Mouse (Mus musculus) lung, embryonic 15.5 days (tissue): ENCODE measurements around the gene Cdh23. TPM values are rescaled to one million over a fixed set of nuclear protein-coding genes. Genes with fewer than 3 reads are reported as not detected.

Experiments used
- ATAC-seq: fragments of 200-750 bp; cut with Nextera tagmentation; 2 replicates; pipeline ENCODE4 v1.8.0; 2017; ENCODE audit warnings: moderate number of reproducible peaks, borderline replicate concordance; ENCODE audit not compliant: low FRiP score, low TSS enrichment; ENCODE audit errors: extremely low read depth
- H3K27ac ChIP-seq: fragments of 300-500 bp; sonication (generic); 2 replicates; pipeline ENCODE4 v1.5.1; 2015; ENCODE audit warnings: moderate library complexity, mild to moderate bottlenecking, inconsistent platforms
- H3K27me3 ChIP-seq: fragments of 300-500 bp; sonication (generic); 2 replicates; pipeline ENCODE4 v1.6.1; 2015; ENCODE audit warnings: inconsistent platforms
- H3K36me3 ChIP-seq: fragments of 300-500 bp; sonication (generic); 2 replicates; pipeline ENCODE4 v1.6.1; 2015; ENCODE audit warnings: inconsistent platforms
- H3K4me1 ChIP-seq: fragments of 300-500 bp; sonication (generic); 2 replicates; pipeline ENCODE4 v1.6.1; 2015; ENCODE audit warnings: inconsistent platforms
- H3K4me2 ChIP-seq: fragments of 300-500 bp; sonication (generic); 2 replicates; pipeline ENCODE4 v1.6.1; 2015; ENCODE audit warnings: inconsistent platforms, mild to moderate bottlenecking, moderate library complexity
- H3K4me3 ChIP-seq: fragments of 300-500 bp; sonication (generic); 2 replicates; pipeline ENCODE4 v1.5.1; 2015; ENCODE audit warnings: mild to moderate bottlenecking, inconsistent platforms
- H3K9ac ChIP-seq: fragments of 300-500 bp; sonication (generic); 2 replicates; pipeline ENCODE4 v1.6.1; 2015; ENCODE audit warnings: inconsistent platforms
- H3K9me3 ChIP-seq: fragments of 300-500 bp; sonication (generic); 2 replicates; pipeline ENCODE4 v1.6.1; 2016; ENCODE audit warnings: inconsistent platforms
- WGBS: fragments of 180-500 bp; shearing (Covaris S2); methylation state at CpG from one replicate; pipeline ENCODE4 v1.1.7; 2015; 5-methylcytosine and 5-hydroxymethylcytosine counted together
- polyA plus RNA-seq: library from polyadenylated mRNA; unstranded; fragments of >200 nt; fragmentation: Nextera tagmentation; extraction: Ambion mirVana; gene quantifications from 2 replicates; pipeline ENCODE4 v1.2.1, GENCODE M21; 2015

Gene Cdh23
- polyA plus RNA-seq, 1 experiment from 2014 or later = 0.69 TPM

DNA sequence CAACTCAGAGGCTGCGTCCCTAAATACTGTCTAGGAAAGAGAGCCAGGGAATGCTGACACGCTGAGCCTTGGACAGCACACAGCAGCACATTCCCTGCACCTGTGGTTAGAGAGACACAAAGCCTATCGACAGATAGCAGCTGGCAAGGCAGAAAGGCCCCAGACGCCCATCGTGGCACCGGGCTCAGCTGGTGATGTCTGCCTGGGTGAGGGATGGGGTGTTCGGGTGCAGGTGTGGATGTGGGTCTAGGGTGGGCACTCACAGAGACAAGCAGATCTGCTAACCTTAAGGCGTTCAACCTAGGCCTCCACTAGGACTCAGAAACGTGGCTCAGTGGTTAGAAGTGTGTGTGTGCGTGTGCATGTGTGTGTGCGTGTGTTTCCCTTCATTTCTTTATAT lies 180.0 kb downstream of the Cdh23 start:
- no peak for ATAC-seq
- WGBS = 78% methylated on average over 11 of the region's 11 CpGs

DNA sequence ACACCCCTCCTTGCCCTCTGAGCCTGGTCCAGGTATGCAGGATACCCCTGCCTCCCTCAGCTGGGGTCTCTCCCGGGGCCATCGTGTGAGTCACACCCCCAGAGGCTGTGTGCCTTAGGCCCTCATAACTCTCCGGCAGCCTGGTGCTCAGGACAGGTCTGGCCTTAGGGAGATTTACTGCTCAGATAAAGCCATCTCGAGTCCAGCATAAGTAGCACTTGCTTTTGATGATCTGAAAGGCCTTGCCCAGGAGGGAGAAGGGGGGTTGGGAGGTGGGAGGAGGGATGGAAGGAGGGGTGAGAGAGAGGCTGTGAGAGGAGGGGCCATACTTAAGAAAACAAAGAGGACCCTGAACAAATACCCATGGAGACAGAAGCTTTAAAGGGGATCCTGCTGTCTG lies 197.8 kb downstream of the Cdh23 start:
- Histone ChIP-seq H3K36me3 (no peaks in the 10 kb centered on the region), H3K27me3 (no peaks in the 10 kb centered on the region), H3K4me2 (no peak overlapping the region), H3K4me3 (no peak overlapping the region), H3K27ac (no peak overlapping the region), H3K9ac (no peak overlapping the region), H3K9me3 (no peaks in the 10 kb centered on the region), H3K4me1 (no peaks in the 10 kb centered on the region)
- WGBS = 9% methylated on average over 4 of the region's 4 CpGs
- ATAC-seq = no peak

More for the DNA sequence above, 180.0 kb downstream of the Cdh23 start:
- no peaks in the 10 kb centered on the region for H3K36me3 ChIP-seq
- H3K4me1 ChIP-seq = no peaks in the 10 kb centered on the region
- H3K9ac ChIP-seq = no peak overlapping the region
- H3K27me3 ChIP-seq = no peaks in the 10 kb centered on the region
- H3K9me3 ChIP-seq = no peaks in the 10 kb centered on the region
- H3K4me3 ChIP-seq = no peak overlapping the region
- no peak overlapping the region for H3K27ac ChIP-seq
- no peak overlapping the region for H3K4me2 ChIP-seq

DNA sequence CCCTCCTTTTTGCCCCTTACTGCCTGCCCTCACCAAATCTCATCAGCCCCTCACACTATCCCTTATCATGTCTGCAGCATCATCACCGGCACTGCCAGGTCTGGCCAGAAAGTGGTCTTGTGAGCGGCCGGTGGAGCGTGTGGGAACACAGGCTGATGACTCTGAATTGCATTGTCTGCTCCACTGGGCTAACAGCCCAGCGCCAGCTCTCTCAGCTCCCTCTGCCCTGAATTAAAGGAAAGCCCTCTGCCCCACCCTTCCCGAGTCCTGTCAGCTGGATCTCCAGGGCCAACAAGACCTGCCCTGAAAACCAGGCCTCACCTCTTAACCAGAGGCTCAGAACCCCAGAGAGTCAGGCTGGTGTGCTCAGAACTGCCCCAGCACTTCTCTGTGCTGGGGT lies 201.2 kb downstream of the Cdh23 start:
- Histone ChIP-seq H3K27me3 (no peaks in the 10 kb centered on the region), H3K27ac (no peak overlapping the region), H3K4me1 (no peaks in the 10 kb centered on the region), H3K36me3 (no peaks in the 10 kb centered on the region), H3K4me3 (no peak overlapping the region), H3K4me2 (no peak overlapping the region), H3K9ac (no peak overlapping the region), H3K9me3 (no peaks in the 10 kb centered on the region)
- WGBS = 19% methylated on average over 6 of the region's 6 CpGs
- ATAC-seq = no peak

DNA sequence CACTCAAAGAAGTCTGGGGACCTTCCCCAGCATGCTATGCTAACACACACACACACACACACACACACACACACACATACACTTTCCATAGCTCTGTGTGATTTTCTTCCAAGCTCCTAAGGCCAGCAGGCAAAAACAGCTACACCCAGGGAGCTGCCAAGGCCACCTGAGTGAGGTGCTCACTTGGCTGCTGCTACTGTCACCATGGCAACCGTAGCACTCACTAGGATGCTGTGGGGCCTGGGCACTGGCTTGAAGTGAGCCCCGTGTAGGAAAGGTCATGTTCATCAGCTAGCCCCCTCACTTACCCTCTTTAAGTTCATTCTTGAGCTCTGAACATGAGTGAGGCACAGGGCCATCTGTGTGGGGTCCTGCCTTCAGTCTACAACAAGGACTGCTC lies 204.8 kb downstream of the Cdh23 start:
- WGBS = 47% methylated on average over 2 of the region's 2 CpGs

DNA sequence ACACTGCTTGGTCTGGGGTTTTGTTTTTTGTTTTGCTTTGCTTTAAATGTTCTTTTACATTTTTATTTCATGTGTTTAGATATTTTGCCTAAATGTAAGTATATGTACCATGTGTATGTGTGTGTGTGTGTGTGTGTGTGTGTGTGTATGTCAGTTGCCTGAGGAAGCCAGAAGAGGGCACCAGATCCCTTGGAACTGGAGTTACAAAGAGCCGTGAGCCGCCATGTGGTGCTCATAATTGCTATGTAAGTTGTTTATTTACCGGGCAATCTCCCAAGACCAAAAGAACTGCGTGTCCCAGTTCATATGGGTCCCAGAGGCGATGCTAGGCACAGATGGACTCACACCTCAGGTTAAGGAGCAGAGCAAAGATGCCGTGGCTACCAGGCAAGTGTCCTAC lies 214.9 kb downstream of the Cdh23 start:
- 87% methylated on average over 6 of the region's 6 CpGs for WGBS
- ATAC-seq = no peak

More for the DNA sequence above, 204.8 kb downstream of the Cdh23 start:
- Histone ChIP-seq H3K9ac (no peak overlapping the region), H3K27me3 (no peaks in the 10 kb centered on the region), H3K4me1 (no peaks in the 10 kb centered on the region), H3K27ac (no peak overlapping the region), H3K36me3 (no peaks in the 10 kb centered on the region), H3K4me2 (no peak overlapping the region), H3K4me3 (no peak overlapping the region), H3K9me3 (no peaks in the 10 kb centered on the region)
- no peak for ATAC-seq

DNA sequence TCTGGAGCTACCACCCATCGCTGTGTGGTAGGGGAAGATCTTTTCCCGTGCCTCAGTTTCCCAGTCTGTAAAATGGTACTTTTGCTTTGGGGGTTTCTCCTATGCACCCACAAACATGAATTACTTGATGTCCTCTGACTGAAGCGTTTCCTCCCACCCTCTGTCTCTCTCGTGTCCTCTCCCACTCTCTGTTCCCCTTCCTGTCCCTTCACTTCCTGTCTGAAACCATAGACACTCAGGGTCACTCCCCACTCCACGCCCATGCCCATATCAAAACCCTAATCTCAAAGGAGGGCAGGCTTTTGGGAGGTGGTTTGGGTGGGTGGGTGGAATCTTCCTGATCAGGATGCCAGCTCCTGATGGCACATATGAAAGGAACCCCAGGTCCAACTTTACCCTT lies 221.7 kb downstream of the Cdh23 start:
- Histone ChIP-seq H3K4me3 (no peak overlapping the region), H3K4me1 (no peaks in the 10 kb centered on the region), H3K36me3 (no peaks in the 10 kb centered on the region), H3K4me2 (no peak overlapping the region), H3K27me3 (peaks cover 20% of the 10 kb centered on the region), H3K9me3 (no peaks in the 10 kb centered on the region), H3K27ac (no peak overlapping the region), H3K9ac (no peak overlapping the region)
- 63% methylated on average over 5 of the region's 5 CpGs for WGBS
- no peak for ATAC-seq

More for the DNA sequence above, 214.9 kb downstream of the Cdh23 start:
- no peaks in the 10 kb centered on the region for H3K4me1 ChIP-seq
- H3K4me2 ChIP-seq = no peak overlapping the region
- no peak overlapping the region for H3K9ac ChIP-seq
- H3K27me3 ChIP-seq = peaks cover 1% of the 10 kb centered on the region; the same call in 1 of the 2 replicates
- no peaks in the 10 kb centered on the region for H3K36me3 ChIP-seq
- H3K27ac ChIP-seq = no peak overlapping the region
- H3K4me3 ChIP-seq = no peak overlapping the region
- H3K9me3 ChIP-seq = no peaks in the 10 kb centered on the region

DNA sequence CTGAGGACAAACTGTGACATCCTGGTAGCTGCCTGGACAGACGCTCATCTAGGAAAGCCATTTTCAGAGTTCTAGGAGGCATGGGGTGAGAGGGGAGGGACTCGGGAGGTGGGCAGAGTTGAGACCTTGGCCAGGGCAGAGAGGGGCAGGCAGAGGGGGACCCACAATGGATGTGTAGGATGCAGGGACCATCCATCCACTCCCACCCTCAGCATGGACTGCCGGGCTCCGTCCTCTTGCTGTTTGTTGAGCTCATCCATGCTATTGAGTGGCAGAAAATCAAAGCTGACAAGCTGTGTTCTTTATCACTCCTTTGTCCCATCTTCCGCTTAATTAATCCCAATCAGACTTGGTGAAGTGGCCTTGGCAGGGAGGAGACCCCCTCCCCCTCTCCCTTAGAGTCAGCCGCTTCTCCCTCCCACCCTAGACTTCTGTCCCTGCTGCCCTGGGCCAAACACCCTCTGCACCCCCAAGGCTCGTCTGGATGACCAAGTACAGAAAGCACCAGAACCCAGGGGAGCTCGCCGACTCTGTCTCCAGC lies 222.4 kb downstream of the Cdh23 start:
- Histone ChIP-seq H3K27ac (no peak overlapping the region), H3K4me1 (no peaks in the 10 kb centered on the region), H3K27me3 (peaks cover 20% of the 10 kb centered on the region), H3K9me3 (no peaks in the 10 kb centered on the region), H3K9ac (no peak overlapping the region), H3K4me2 (no peak overlapping the region), H3K36me3 (no peaks in the 10 kb centered on the region), H3K4me3 (no peak overlapping the region)
- 45% methylated on average over 9 of the region's 9 CpGs for WGBS
- no peak for ATAC-seq

DNA sequence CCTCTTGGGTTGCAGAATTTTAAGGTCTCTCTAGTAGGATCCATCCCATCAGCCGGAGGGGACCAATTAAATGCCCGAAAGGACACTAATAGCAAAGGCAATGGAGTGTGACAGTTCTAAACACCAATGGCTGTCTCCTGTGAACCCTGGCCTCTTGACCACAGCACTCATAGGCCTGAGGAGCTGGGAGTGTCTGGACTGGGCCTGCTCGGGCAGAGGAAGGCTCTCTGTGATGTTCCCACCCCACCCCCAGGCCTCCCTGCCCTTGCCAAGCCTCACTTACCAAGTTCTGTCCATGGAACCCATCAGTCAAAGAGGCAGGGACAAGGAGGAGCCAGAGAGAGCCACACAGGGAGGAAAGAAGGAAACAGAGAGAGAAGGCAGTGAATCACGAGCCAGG lies 228.5 kb downstream of the Cdh23 start:
- 53% methylated on average over 4 of the region's 4 CpGs for WGBS
- no peak overlapping the region for H3K4me2 ChIP-seq
- no peak for ATAC-seq
- H3K27ac ChIP-seq = no peak overlapping the region
- no peak overlapping the region for H3K9ac ChIP-seq
- no peaks in the 10 kb centered on the region for H3K36me3 ChIP-seq
- H3K27me3 ChIP-seq = no peaks in the 10 kb centered on the region
- no peak overlapping the region for H3K4me3 ChIP-seq
- H3K4me1 ChIP-seq = no peaks in the 10 kb centered on the region
- H3K9me3 ChIP-seq = no peaks in the 10 kb centered on the region

DNA sequence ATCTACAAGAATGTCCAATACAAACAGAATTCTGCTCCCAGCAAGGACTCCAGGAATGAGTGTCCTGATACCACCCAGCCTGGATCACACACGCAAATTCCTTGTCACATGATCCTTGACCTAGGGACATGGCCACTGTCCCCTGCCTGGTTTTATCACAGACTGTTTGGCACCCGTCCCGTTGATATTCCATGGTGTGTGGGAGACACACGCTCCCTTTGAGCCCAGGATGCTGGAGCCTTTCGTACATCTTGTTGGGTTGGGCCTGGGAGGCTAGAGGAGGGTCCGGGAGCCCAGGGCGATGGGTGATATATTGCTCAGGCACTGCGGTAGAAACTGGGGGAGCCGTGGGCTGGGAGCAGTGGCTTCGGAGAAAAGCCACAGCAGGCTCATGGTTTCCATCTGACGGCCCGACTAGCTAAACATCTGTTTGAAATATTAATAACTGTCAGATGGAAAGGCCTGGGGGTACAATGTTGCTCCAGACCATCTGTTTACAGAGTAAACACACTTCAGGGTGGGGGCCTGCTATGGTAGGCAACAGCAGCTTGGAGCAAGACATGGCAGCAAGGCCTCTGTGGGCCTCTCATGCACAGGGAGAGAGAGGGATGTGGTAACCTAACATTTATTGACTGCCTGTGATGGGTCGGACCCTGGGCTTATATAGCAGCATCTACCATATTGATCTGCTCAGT lies 232.2 kb downstream of the Cdh23 start:
- H3K27ac ChIP-seq = no peak overlapping the region

DNA sequence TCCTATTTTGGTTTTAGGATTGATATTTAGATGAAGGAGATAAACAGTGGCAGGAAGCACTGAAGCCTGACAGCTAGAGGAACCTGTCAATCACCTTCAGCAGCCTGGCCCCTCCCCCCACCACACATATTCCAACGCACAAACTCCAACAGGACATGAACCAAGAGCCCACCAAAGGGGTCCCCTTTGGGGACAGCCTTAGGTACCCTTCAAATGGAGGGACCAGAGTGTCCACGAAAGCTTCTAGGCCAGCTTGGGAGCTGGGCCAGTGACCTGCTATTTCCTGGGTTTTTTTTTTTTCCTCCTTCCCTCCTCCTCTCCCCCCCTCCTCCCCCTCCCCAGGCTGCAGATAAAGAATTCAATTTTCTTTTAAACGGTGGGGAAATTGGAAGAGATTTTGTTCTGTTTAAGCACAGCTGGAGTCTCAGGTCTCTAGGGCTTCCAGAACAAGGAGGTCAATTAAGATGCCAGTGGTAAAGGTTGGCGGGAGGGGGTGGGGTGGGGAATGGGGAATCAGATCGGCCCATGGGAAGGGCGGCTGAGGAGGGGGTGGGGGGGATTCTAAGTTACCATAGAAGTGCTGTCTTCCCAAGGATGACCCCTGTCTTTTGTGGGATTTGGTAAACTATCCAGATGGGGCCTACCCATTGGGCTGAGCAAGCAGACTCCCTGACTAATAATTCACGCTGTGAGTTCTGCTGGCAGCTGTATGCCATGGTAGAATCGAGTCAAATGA lies 239.5 kb downstream of the Cdh23 start:
- ATAC-seq = no peak
- no peak overlapping the region for H3K4me3 ChIP-seq

More for the DNA sequence above, 232.2 kb downstream of the Cdh23 start:
- Histone ChIP-seq H3K4me3 (no peak overlapping the region), H3K9me3 (no peaks in the 10 kb centered on the region), H3K27me3 (no peaks in the 10 kb centered on the region), H3K4me1 (no peaks in the 10 kb centered on the region), H3K9ac (no peak overlapping the region), H3K4me2 (no peak overlapping the region), H3K36me3 (no peaks in the 10 kb centered on the region)
- 53% methylated on average over 13 of the region's 13 CpGs for WGBS
- no peak for ATAC-seq

DNA sequence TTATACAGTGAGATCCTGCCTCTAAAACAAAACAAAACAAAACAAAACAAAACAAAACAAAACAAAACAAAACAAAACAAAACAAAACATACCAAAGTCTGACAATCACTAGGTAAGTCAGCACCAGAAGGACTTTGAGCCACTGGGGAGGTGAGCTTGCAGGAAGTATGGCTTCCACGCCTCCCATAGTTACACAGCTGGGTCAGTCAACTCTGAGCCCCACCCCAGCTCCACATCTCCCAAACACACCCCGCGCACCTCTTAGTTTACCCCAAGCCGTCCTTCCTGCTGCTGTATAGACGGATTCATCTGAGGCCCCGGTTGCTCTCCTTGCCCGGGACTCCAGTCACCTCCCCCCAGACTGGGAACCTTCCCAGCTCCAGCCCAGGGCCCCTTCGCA lies 241.1 kb downstream of the Cdh23 start:
- Histone ChIP-seq H3K9ac (no peak overlapping the region), H3K27me3 (no peaks in the 10 kb centered on the region), H3K4me1 (no peaks in the 10 kb centered on the region), H3K4me3 (no peak overlapping the region), H3K36me3 (no peaks in the 10 kb centered on the region), H3K4me2 (no peak overlapping the region), H3K27ac (no peak overlapping the region), H3K9me3 (no peaks in the 10 kb centered on the region)
- 70% methylated on average over 8 of the region's 8 CpGs for WGBS
- no peak for ATAC-seq

More for the DNA sequence above, 239.5 kb downstream of the Cdh23 start:
- H3K36me3 ChIP-seq = no peaks in the 10 kb centered on the region
- H3K9ac ChIP-seq = no peak overlapping the region
- H3K9me3 ChIP-seq = no peaks in the 10 kb centered on the region
- H3K4me2 ChIP-seq = no peak overlapping the region
- no peaks in the 10 kb centered on the region for H3K27me3 ChIP-seq
- WGBS = 28% methylated on average over 8 of the region's 8 CpGs
- H3K27ac ChIP-seq = no peak overlapping the region
- no peaks in the 10 kb centered on the region for H3K4me1 ChIP-seq

DNA sequence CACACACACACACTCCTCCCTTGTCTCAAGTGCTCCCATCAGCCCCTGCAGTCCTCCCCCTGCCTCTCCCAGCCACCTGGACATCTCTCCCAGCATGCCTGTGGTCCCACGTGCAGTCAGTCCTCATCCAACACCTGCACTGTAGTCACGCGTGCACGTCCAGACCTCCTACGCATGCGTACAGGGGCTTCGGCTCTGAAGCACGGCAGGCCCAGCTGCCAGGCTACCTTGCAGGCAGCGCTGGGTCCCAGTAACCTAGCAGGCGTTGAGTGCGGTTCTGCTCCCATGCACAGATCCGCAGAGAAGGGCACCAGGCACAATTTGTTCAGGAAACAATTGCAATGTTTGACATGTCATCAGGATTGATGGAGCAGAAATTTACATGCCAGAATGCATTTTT lies 249.1 kb downstream of the Cdh23 start:
- Histone ChIP-seq H3K4me1 (no peaks in the 10 kb centered on the region), H3K27ac (no peak overlapping the region), H3K9ac (no peak overlapping the region), H3K36me3 (no peaks in the 10 kb centered on the region), H3K4me2 (no peak overlapping the region), H3K9me3 (no peaks in the 10 kb centered on the region), H3K27me3 (no peaks in the 10 kb centered on the region), H3K4me3 (no peak overlapping the region)
- 72% methylated on average over 12 of the region's 12 CpGs for WGBS
- ATAC-seq = no peak
